Mouse (Mus musculus) brain, embryonic 14.5 days (tissue): Measurements from ENCODE around the gene Mgea5.

Source experiments
- CTCF ChIP-seq: fragments of 200-500 bp; IDR thresholded peaks from 2 replicates; pipeline ENCODE4 v1.5.1; 2012; ENCODE audit warnings: inconsistent platforms, mild to moderate bottlenecking, moderate library complexity, borderline replicate concordance; ENCODE audit not compliant: insufficient read depth, insufficient read length; ENCODE audit errors: extremely low read depth
- POLR2A ChIP-seq: fragments of 200-500 bp; IDR thresholded peaks from 2 replicates; pipeline ENCODE4 v1.6.1; 2012; ENCODE audit warnings: mild to moderate bottlenecking, inconsistent platforms, borderline replicate concordance; ENCODE audit not compliant: poor library complexity, insufficient read depth, insufficient read length, severe bottlenecking; ENCODE audit errors: extremely low read depth

GRCm38 (mm10) chr19:45812115-45812514 is 28.5 kb upstream of the Mgea5 start:
- TF ChIP-seq CTCF (no peak), POLR2A (no peak)
